Mouse (Mus musculus): ENCODE measurements around the gene Pbx2. TPM values are rescaled to one million over a fixed set of nuclear protein-coding genes. Genes with fewer than 3 reads are reported as not detected.
A peak's percentile ranks its signal among the peaks of the same experiment; 100 is the strongest.
"Not testable (repeated sequence)": the region's sequence is repeated elsewhere in the genome, so short reads cannot be mapped to it uniquely, and the experiment has no call there.

Gene Pbx2
- 2.5 and 3.2 TPM in 2 replicates for polyA plus RNA-seq (2015; fragmentation: Nextera tagmentation; extraction: Ambion mirVana)

DNA sequence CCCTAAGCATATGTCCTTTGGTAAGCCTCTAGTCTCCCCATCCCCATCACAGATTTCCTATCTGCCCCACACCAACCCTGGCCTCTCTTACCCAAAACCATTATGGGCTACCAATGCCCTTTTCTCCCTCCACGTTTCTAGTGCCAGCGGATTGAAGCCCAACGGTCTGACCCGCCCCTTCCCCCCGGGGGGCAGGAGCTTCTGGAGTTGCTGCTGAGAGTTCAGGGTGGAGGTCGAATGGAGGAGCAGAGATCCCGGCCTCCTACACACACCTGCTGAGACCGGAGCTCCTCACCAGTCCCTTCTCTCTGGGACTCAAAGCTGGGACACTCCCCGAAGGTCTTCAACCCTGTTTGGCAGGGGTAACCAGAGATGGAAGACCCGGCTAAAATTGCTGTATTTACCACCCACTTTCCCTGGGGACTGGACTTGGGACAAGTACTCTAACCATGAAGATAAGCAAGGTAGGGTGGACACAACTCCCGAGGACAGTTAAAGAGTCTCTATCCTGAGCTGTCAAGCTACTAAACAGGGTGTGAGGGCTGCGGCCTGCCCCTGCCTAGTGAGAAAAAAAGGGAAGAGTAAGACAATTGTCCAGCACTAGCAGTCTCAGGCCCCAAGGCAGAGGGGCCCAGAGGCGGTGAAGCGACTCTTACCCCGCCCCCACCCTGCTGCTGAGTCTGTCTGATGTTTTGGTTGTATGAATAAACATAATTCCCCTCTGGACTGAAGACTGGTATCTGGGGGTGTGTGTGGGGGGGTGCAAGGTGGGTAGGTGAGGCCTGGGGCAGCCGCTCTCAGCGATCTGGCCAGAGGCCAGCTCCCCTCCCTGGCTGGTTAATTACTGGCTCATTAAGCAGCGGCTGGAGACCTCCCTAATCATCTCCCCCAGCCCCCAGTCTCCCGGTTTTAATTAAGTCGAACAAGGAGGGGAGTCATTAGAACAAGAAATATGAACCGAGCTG is at the start of gene Pbx2:
TSS of gene Pbx2 (plus strand) at position 238 of the 965 bp plus-strand sequence.
- ATAC-seq (ENCODE audit: low read depth) = no peak
- 5% methylated on average over 21 of the region's 21 CpGs for WGBS (ENCODE audit: insufficient replicate concordance)
- H3K4me3 ChIP-seq (ENCODE audit: low read depth, low read length) = peak within 1 kb of the TSS; percentile 83
- peaks cover 10% of the 10 kb centered on the region for H3K36me3 ChIP-seq (ENCODE audit: control insufficient read depth, insufficient read depth)
- H3K4me2 ChIP-seq (ENCODE audit: low read depth, low read length) = peak within 1 kb of the TSS; percentile 100
- peak within 1 kb of the TSS; percentile 89 for H3K27ac ChIP-seq (ENCODE audit: low read length)
- H3K9me3 ChIP-seq (replicated peaks; ENCODE audit: control insufficient read depth, low read length) = no peaks in the 10 kb centered on the region
- H3K9ac ChIP-seq (ENCODE audit: low read depth, low read length) = peak within 1 kb of the TSS; percentile 95
- no peaks in the 10 kb centered on the region for H3K27me3 ChIP-seq (ENCODE audit: control insufficient read depth, insufficient read depth, low read depth, low read length)
- peaks cover 65% of the 10 kb centered on the region for H3K4me1 ChIP-seq (ENCODE audit: control insufficient read depth, low read depth, low read length)

DNA sequence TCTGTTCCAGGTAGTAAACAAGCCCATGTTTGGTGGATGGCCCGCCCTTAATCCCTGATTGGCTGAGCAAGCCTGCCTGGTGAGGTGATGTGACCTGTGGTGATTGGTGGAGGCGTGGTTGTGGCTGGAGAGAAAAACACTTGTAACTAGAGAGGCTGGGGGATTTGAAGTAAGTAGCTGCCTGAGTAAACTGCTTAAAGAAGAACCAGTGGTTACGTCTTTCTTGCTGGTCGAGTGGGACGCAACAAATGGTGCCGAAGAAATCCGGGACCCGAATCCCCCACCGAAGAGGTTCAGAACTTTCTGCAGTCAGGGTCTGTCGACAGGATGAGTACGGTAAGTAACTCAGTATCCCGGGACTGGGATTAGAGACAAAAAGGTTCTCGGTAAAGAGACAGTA is 47.5 kb upstream of the Pbx2 start:
- not testable (repeated sequence) for H3K27me3 ChIP-seq (ENCODE audit: control insufficient read depth, insufficient read depth, low read depth, low read length); H3K9me3 ChIP-seq (replicated peaks; ENCODE audit: control insufficient read depth, low read length); H3K4me1 ChIP-seq (ENCODE audit: control insufficient read depth, low read depth, low read length); H3K4me2 ChIP-seq (ENCODE audit: low read depth, low read length); H3K27ac ChIP-seq (ENCODE audit: low read length); H3K36me3 ChIP-seq (ENCODE audit: control insufficient read depth, insufficient read depth); ATAC-seq (ENCODE audit: low read depth); H3K4me3 ChIP-seq (ENCODE audit: low read depth, low read length); H3K9ac ChIP-seq (ENCODE audit: low read depth, low read length)
- WGBS (ENCODE audit: insufficient replicate concordance) = 85% methylated on average over 12 of the region's 13 CpGs

DNA sequence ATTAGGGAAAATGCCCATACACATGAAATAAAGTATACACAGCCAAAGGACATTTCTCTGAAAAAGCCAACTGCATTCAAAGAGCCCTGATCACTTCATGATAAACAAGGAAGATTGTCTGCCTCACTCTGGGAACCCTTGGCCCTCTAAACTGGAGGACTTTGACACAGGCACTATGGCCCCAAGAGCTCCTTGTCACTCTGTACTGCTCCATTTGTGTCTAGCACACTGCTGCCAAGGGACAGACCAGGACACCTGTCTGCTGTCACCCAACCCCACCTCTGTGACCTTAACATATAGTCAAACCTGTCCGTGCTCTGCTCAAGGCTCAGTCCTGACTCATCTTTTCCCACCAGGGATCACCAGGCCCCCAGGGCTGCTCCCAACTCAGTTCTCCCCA is 44.3 kb upstream of the Pbx2 start:
- Histone ChIP-seq H3K4me3 (ENCODE audit: low read depth, low read length) (no peak overlapping the region), H3K9ac (ENCODE audit: low read depth, low read length) (no peak overlapping the region), H3K27ac (ENCODE audit: low read length) (no peak overlapping the region), H3K4me1 (ENCODE audit: control insufficient read depth, low read depth, low read length) (no peaks in the 10 kb centered on the region), H3K27me3 (ENCODE audit: control insufficient read depth, insufficient read depth, low read depth, low read length) (no peaks in the 10 kb centered on the region), H3K36me3 (ENCODE audit: control insufficient read depth, insufficient read depth) (no peaks in the 10 kb centered on the region), H3K4me2 (ENCODE audit: low read depth, low read length) (no peak overlapping the region), H3K9me3 (replicated peaks; ENCODE audit: control insufficient read depth, low read length) (no peaks in the 10 kb centered on the region)
- no peak for ATAC-seq (ENCODE audit: low read depth)
- 74% methylated on average over 1 of the region's 1 CpGs for WGBS (ENCODE audit: insufficient replicate concordance)

DNA sequence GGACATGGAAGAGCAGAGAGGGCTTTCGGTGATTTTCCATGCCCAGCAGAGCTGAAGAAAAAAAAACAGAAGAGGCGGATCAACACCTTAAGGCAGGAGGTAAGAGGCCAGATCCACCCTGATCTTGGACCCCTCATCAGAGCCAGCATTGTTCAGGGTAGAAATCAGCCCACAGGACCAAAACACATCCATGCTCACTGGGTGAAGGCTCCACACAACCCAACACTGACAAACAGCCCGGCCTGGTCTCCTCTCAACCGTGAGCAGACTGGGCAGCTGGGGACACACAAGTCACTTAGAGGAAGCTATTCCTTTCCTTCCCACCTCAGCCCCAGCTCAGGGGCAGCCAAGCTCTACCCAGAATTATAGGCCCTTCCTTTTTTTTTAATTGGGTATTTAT is 43.5 kb upstream of the Pbx2 start:
- H3K36me3 ChIP-seq (ENCODE audit: control insufficient read depth, insufficient read depth) = no peaks in the 10 kb centered on the region
- no peaks in the 10 kb centered on the region for H3K4me1 ChIP-seq (ENCODE audit: control insufficient read depth, low read depth, low read length)
- ATAC-seq (ENCODE audit: low read depth) = no peak
- H3K4me2 ChIP-seq (ENCODE audit: low read depth, low read length) = no peak overlapping the region
- no peak overlapping the region for H3K9ac ChIP-seq (ENCODE audit: low read depth, low read length)
- no peaks in the 10 kb centered on the region for H3K27me3 ChIP-seq (ENCODE audit: control insufficient read depth, insufficient read depth, low read depth, low read length)
- no peak overlapping the region for H3K27ac ChIP-seq (ENCODE audit: low read length)
- no peaks in the 10 kb centered on the region for H3K9me3 ChIP-seq (replicated peaks; ENCODE audit: control insufficient read depth, low read length)
- 59% methylated on average over 4 of the region's 4 CpGs for WGBS (ENCODE audit: insufficient replicate concordance)
- H3K4me3 ChIP-seq (ENCODE audit: low read depth, low read length) = no peak overlapping the region

DNA sequence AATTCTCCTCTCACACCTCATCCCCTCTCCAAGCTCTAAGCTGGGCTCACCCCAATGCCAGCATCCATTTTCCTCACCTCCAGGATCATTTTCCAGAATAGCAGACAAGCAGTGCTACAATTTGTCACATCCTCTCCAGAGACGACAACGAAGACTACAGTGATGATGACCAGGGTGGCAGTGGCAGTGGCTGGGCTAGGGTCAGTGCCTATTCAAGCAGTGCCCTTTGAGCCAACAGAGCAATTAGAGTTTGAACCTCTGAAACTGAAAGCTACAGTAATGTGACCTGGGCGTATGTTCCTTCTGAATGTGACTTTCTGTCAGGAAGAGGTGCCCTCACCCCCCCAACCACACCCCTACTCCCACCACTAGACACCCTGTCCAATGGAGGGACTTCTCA is 41.9 kb upstream of the Pbx2 start:
- H3K27me3 ChIP-seq (ENCODE audit: control insufficient read depth, insufficient read depth, low read depth, low read length) = no peaks in the 10 kb centered on the region
- 73% methylated on average over 3 of the region's 3 CpGs for WGBS (ENCODE audit: insufficient replicate concordance)
- H3K9me3 ChIP-seq (replicated peaks; ENCODE audit: control insufficient read depth, low read length) = no peaks in the 10 kb centered on the region
- ATAC-seq (ENCODE audit: low read depth) = no peak
- no peak overlapping the region for H3K9ac ChIP-seq (ENCODE audit: low read depth, low read length)
- no peaks in the 10 kb centered on the region for H3K4me1 ChIP-seq (ENCODE audit: control insufficient read depth, low read depth, low read length)
- no peak overlapping the region for H3K4me3 ChIP-seq (ENCODE audit: low read depth, low read length)
- H3K36me3 ChIP-seq (ENCODE audit: control insufficient read depth, insufficient read depth) = no peaks in the 10 kb centered on the region
- no peak overlapping the region for H3K27ac ChIP-seq (ENCODE audit: low read length)
- H3K4me2 ChIP-seq (ENCODE audit: low read depth, low read length) = no peak overlapping the region

DNA sequence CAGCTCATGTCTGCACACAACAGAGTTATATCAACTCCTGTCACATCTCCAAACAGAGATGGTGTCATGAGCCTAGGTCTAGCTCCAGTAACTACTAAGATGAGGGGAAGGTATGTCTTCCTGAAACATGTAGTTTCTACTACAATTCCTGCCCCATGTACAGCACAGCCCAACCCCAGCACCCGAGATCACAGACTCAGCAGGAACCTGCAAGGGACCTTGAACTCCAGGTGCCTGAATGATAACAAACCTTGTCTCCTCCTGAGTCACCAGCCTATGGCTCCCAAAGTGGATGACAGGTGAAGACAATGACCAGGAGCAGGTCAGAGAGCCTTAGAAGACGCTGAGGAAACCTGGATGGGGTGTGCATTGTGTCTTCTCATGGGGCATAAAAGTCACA is 41.2 kb upstream of the Pbx2 start:
- Histone ChIP-seq H3K9ac (ENCODE audit: low read depth, low read length) (no peak overlapping the region), H3K9me3 (replicated peaks; ENCODE audit: control insufficient read depth, low read length) (no peaks in the 10 kb centered on the region), H3K4me2 (ENCODE audit: low read depth, low read length) (no peak overlapping the region), H3K4me3 (ENCODE audit: low read depth, low read length) (no peak overlapping the region), H3K27ac (ENCODE audit: low read length) (no peak overlapping the region), H3K27me3 (ENCODE audit: control insufficient read depth, insufficient read depth, low read depth, low read length) (no peaks in the 10 kb centered on the region), H3K4me1 (ENCODE audit: control insufficient read depth, low read depth, low read length) (no peaks in the 10 kb centered on the region), H3K36me3 (ENCODE audit: control insufficient read depth, insufficient read depth) (no peaks in the 10 kb centered on the region)
- WGBS (ENCODE audit: insufficient replicate concordance) = 35% methylated on average over 2 of the region's 2 CpGs
- no peak for ATAC-seq (ENCODE audit: low read depth)

DNA sequence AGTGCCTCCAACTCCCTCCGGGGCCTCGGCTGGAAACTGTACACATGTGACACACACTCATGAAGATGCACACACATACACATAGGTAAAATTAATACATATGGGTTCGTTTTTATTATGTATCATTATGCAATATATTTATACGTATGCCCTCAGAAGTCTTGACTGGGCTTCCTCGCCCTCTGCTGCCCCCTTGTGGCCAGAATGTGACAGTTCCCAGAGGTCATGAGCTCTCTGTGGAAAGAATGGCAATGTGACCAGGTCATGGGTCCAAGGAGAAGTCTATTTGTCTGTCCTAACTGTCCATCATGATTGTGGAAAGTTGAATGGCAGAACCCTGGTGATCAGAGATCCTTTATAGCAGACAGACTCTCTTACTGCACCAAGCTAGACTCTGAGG is 35.6 kb upstream of the Pbx2 start:
- Histone ChIP-seq H3K4me2 (ENCODE audit: low read depth, low read length) (no peak overlapping the region), H3K27me3 (ENCODE audit: control insufficient read depth, insufficient read depth, low read depth, low read length) (no peaks in the 10 kb centered on the region), H3K9me3 (replicated peaks; ENCODE audit: control insufficient read depth, low read length) (no peaks in the 10 kb centered on the region), H3K36me3 (ENCODE audit: control insufficient read depth, insufficient read depth) (no peaks in the 10 kb centered on the region), H3K4me1 (ENCODE audit: control insufficient read depth, low read depth, low read length) (peaks cover 2% of the 10 kb centered on the region; the same call in 1 of the 2 replicates), H3K4me3 (ENCODE audit: low read depth, low read length) (no peak overlapping the region), H3K9ac (ENCODE audit: low read depth, low read length) (no peak overlapping the region), H3K27ac (ENCODE audit: low read length) (no peak overlapping the region)
- ATAC-seq (ENCODE audit: low read depth) = no peak
- 11% methylated on average over 5 of the region's 5 CpGs for WGBS (ENCODE audit: insufficient replicate concordance)

DNA sequence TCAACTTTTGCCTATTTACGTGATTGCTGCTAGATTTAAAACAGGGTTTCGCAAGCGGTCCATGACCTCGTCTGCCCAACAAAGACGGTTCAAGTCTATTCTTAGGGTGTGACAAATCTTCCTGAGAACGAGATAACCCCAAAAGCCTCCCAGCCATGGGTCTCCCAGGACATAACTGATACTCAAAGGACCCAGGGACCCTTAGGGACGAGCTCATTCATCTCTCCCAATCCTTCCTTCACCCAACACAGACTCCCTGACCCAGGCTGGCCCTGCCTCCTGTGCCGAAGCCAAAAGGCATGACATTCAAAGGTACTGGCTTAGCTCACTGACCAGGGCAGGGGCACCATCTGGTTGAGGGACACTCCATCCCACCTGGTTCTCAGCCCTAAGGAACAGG is 34.7 kb upstream of the Pbx2 start:
- Histone ChIP-seq H3K4me2 (ENCODE audit: low read depth, low read length) (no peak overlapping the region), H3K36me3 (ENCODE audit: control insufficient read depth, insufficient read depth) (no peaks in the 10 kb centered on the region), H3K9ac (ENCODE audit: low read depth, low read length) (no peak overlapping the region), H3K27ac (ENCODE audit: low read length) (no peak overlapping the region), H3K27me3 (ENCODE audit: control insufficient read depth, insufficient read depth, low read depth, low read length) (no peaks in the 10 kb centered on the region), H3K4me1 (ENCODE audit: control insufficient read depth, low read depth, low read length) (peaks cover 2% of the 10 kb centered on the region; the same call in 1 of the 2 replicates), H3K4me3 (ENCODE audit: low read depth, low read length) (no peak overlapping the region), H3K9me3 (replicated peaks; ENCODE audit: control insufficient read depth, low read length) (no peaks in the 10 kb centered on the region)
- no peak for ATAC-seq (ENCODE audit: low read depth)
- 48% methylated on average over 8 of the region's 8 CpGs for WGBS (ENCODE audit: insufficient replicate concordance)

DNA sequence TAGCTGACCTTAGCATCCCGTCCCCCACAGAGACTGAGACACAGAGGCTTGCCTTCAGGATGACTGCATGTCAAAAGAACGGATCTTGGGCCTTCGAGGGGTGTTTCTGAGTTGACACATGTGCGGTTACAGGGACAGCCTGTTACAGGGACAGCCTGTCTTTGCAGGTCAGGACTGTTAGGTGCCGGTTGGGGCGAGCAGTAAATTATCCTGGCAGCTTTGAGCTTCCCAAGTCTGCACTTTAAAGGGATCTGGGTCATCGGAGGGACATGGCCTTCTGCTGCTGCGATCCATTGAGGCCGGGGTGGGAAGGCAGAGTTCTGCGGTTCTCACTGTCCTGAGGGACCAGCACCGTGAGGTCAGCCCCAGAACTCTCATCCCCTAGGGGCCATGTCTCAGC is 33.7 kb upstream of the Pbx2 start:
- 54% methylated on average over 11 of the region's 11 CpGs for WGBS (ENCODE audit: insufficient replicate concordance)
- H3K9ac ChIP-seq (ENCODE audit: low read depth, low read length) = no peak overlapping the region
- H3K27ac ChIP-seq (ENCODE audit: low read length) = no peak overlapping the region
- no peaks in the 10 kb centered on the region for H3K36me3 ChIP-seq (ENCODE audit: control insufficient read depth, insufficient read depth)
- H3K27me3 ChIP-seq (ENCODE audit: control insufficient read depth, insufficient read depth, low read depth, low read length) = no peaks in the 10 kb centered on the region
- no peak overlapping the region for H3K4me2 ChIP-seq (ENCODE audit: low read depth, low read length)
- no peak overlapping the region for H3K4me3 ChIP-seq (ENCODE audit: low read depth, low read length)
- ATAC-seq (ENCODE audit: low read depth) = no peak
- H3K4me1 ChIP-seq (ENCODE audit: control insufficient read depth, low read depth, low read length) = peaks cover 2% of the 10 kb centered on the region
- no peaks in the 10 kb centered on the region for H3K9me3 ChIP-seq (replicated peaks; ENCODE audit: control insufficient read depth, low read length)

Measured in liver, embryonic 16.5 days (tissue).